In the genomic region with DNA sequence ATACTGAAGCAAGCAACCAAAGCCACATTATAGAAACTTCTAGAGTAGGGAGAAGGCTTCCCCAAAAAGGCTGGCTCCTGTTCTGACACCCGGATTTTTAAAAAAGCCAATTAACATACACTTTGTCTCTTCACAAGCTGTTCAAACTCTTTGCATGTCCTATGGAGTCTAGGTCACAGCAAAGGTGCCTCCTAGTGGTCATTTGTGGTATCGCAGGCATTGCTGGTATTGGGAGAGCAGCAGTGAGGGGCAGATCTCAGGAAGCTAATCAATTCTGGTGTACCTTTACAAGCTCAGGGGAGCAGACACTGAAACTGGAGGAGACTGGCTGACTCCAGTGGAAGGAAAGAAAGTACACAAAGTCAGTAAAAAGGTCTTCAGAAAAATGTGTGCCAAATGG, we compare ENCODE assay signal across 9 mouse cellular contexts. TPM values are rescaled to one million over a fixed set of nuclear protein-coding genes. Genes with fewer than 3 reads are reported as not detected.
DNase-seq lines count a peak whose midpoint lies in the region; ATAC-seq and TF ChIP-seq lines count a peak whose summit lies in the region.
"Had no signal": no experiment of that assay in that cellular context is flagged by ENCODE, and none has a peak within 500 bp of the region (broad histone marks: within the 10 kb centered on the region; RNA-seq: fewer than 3 reads in every experiment).

No protein-coding gene starts in this region.

- no peak overlapping the region for H3K4me3 ChIP-seq in ES-Bruce4 (ENCODE audit: low read depth, low read length)
- no peak overlapping the region for H3K4me3 ChIP-seq in forebrain, embryonic 11.5 days (ENCODE audit: low read depth, low read length)
- no peak overlapping the region for H3K4me3 ChIP-seq in liver, postnatal 0 days (ENCODE audit: low read depth, low read length)
- H3K4me3 ChIP-seq in neural tube, embryonic 14.5 days (ENCODE audit: low read depth, low read length) = no peak overlapping the region
- no peak overlapping the region for H3K4me3 ChIP-seq in testis, adult 2 months (ENCODE audit: control insufficient read depth, low read depth, low read length)

- no peak overlapping the region for H3K9ac ChIP-seq in ES-Bruce4 (ENCODE audit: low read depth, poor library complexity, severe bottlenecking)
- no peak overlapping the region for H3K9ac ChIP-seq in forebrain, embryonic 11.5 days (ENCODE audit: low read length)
- no peak overlapping the region for H3K9ac ChIP-seq in liver, postnatal 0 days (replicated peaks)
- no peak overlapping the region for H3K9ac ChIP-seq in neural tube, embryonic 14.5 days (replicated peaks; ENCODE audit: low read depth, low read length)

- TF ChIP-seq EP300 in ES-Bruce4 (IDR thresholded peaks at IDR 0.05; ENCODE audit: insufficient read depth, low read depth, low read length) = no peak
- no peak for TF ChIP-seq EP300 in liver, postnatal 0 days (IDR thresholded peaks at IDR 0.05; ENCODE audit: low read depth)

- DNase-seq in c-Kit-negative CD71-positive TER-119-positive erythroid progenitor cells, embryonic 14.5 days (ENCODE audit: low read depth, low spot score) = peak; percentile 60
- peak; percentile 91 for DNase-seq in forebrain, embryonic 11.5 days (ENCODE audit: low spot score)
- DNase-seq in heart, postnatal 14 days = peak; percentile 85 to 94
- DNase-seq in kidney, postnatal 36 days = peak; percentile 80 to 95
- peak; percentile 85 for DNase-seq in liver, postnatal 0 days

- H3K27me3 ChIP-seq in ES-Bruce4 (ENCODE audit: control insufficient read depth, insufficient read depth, low read length, poor library complexity, severe bottlenecking) = no peaks in the 10 kb centered on the region
- no peaks in the 10 kb centered on the region for H3K27me3 ChIP-seq in forebrain, embryonic 11.5 days (ENCODE audit: control insufficient read depth, insufficient read depth, low read length)
- no peaks in the 10 kb centered on the region for H3K27me3 ChIP-seq in liver, postnatal 0 days (ENCODE audit: insufficient read depth, low read length)
- H3K27me3 ChIP-seq in neural tube, embryonic 14.5 days (ENCODE audit: control insufficient read depth, insufficient read depth, low read length) = no peaks in the 10 kb centered on the region
- H3K27me3 ChIP-seq in testis, adult 2 months (ENCODE audit: control insufficient read depth, insufficient read depth, low read length) = no peaks in the 10 kb centered on the region

- TF ChIP-seq CTCF in ES-Bruce4 (IDR thresholded peaks at IDR 0.05; ENCODE audit: low read depth, low read length) = peak; percentile 68
- peak; percentile 95 for TF ChIP-seq CTCF in liver, postnatal 0 days (IDR thresholded peaks at IDR 0.05; ENCODE audit: low read depth)
- TF ChIP-seq CTCF in testis, adult 2 months (IDR thresholded peaks at IDR 0.05; ENCODE audit: control insufficient read depth, insufficient read depth, insufficient replicate concordance, low read depth, low read length) = peak; percentile 68; the same call in 1 of the 2 replicates

- no peak overlapping the region for H3K4me2 ChIP-seq in forebrain, embryonic 11.5 days (ENCODE audit: low read depth, low read length, severe bottlenecking)
- no peak overlapping the region for H3K4me2 ChIP-seq in liver, postnatal 0 days (ENCODE audit: low read depth, low read length)
- H3K4me2 ChIP-seq in neural tube, embryonic 14.5 days (ENCODE audit: low read depth, low read length) = no peak overlapping the region

- H3K27ac ChIP-seq in ES-Bruce4 (ENCODE audit: insufficient read depth, low read length) = no peak overlapping the region
- no peak overlapping the region for H3K27ac ChIP-seq in forebrain, embryonic 11.5 days (ENCODE audit: low read depth, low read length)
- H3K27ac ChIP-seq in liver, postnatal 0 days (ENCODE audit: low read depth) = no peak overlapping the region
- no peak overlapping the region for H3K27ac ChIP-seq in neural tube, embryonic 14.5 days (ENCODE audit: low read depth, low read length)
- H3K27ac ChIP-seq in testis, adult 2 months (ENCODE audit: control insufficient read depth, insufficient read depth, low read depth, low read length) = no peak overlapping the region

- no peaks in the 10 kb centered on the region for H3K9me3 ChIP-seq in ES-Bruce4 (replicated peaks; ENCODE audit: control insufficient read depth, insufficient read depth, low read length, poor library complexity, severe bottlenecking)
- H3K9me3 ChIP-seq in forebrain, embryonic 11.5 days (ENCODE audit: control insufficient read depth, low read length) = no peaks in the 10 kb centered on the region
- H3K9me3 ChIP-seq in liver, postnatal 0 days (ENCODE audit: low read length) = no peaks in the 10 kb centered on the region
- H3K9me3 ChIP-seq in neural tube, embryonic 14.5 days (ENCODE audit: control insufficient read depth, low read length) = no peaks in the 10 kb centered on the region

- no peak for TF ChIP-seq POLR2A in ES-Bruce4 (IDR thresholded peaks at IDR 0.05; ENCODE audit: insufficient read depth, low read length)
- TF ChIP-seq POLR2A in testis, adult 2 months (IDR thresholded peaks at IDR 0.05; ENCODE audit: control insufficient read depth, low read depth, low read length) = no peak

- 4% methylated on average over 2 of the region's 2 CpGs for WGBS in forebrain, embryonic 11.5 days
- 12% methylated on average over 2 of the region's 2 CpGs for WGBS in liver, postnatal 0 days (ENCODE audit: insufficient replicate concordance)
- WGBS in neural tube, embryonic 14.5 days = 4% methylated on average over 2 of the region's 2 CpGs

- intact Hi-C loops in heart, postnatal 14 days (cut with DNase I) = loop anchor here (2.0 kb wide), 1 partner anchor 48 kb away; no protein-coding TSS in a partner anchor

- H3K36me3 ChIP-seq in ES-Bruce4 (ENCODE audit: control insufficient read depth, insufficient read depth, low read length, poor library complexity, severe bottlenecking) = peaks cover 26% of the 10 kb centered on the region
- no peaks in the 10 kb centered on the region; the same call in 1 of the 2 replicates for H3K36me3 ChIP-seq in forebrain, embryonic 11.5 days (ENCODE audit: control insufficient read depth, insufficient read depth, low read length)
- H3K36me3 ChIP-seq in liver, postnatal 0 days (replicated peaks; ENCODE audit: insufficient read depth, low read length) = peaks cover 74% of the 10 kb centered on the region
- peaks cover 26% of the 10 kb centered on the region for H3K36me3 ChIP-seq in neural tube, embryonic 14.5 days (ENCODE audit: control insufficient read depth, insufficient read depth, low read length)
- H3K36me3 ChIP-seq in testis, adult 2 months (ENCODE audit: control insufficient read depth, insufficient read depth, low read length) = peaks cover 6% of the 10 kb centered on the region

- peaks cover 2% of the 10 kb centered on the region for H3K4me1 ChIP-seq in ES-Bruce4 (ENCODE audit: control insufficient read depth, insufficient read depth, low read length)
- H3K4me1 ChIP-seq in forebrain, embryonic 11.5 days (replicated peaks; ENCODE audit: control insufficient read depth, insufficient read depth, low read length) = no peaks in the 10 kb centered on the region
- no peaks in the 10 kb centered on the region for H3K4me1 ChIP-seq in liver, postnatal 0 days (ENCODE audit: insufficient read depth)
- H3K4me1 ChIP-seq in neural tube, embryonic 14.5 days (ENCODE audit: control insufficient read depth, insufficient read depth, low read length) = no peaks in the 10 kb centered on the region
- no peaks in the 10 kb centered on the region for H3K4me1 ChIP-seq in testis, adult 2 months (ENCODE audit: control insufficient read depth, insufficient read depth, low read length)

- peak; percentile 70 for ATAC-seq in forebrain, embryonic 11.5 days (replicated peaks; ENCODE audit: low FRiP score)
- ATAC-seq in liver, postnatal 0 days = 0 out of 2 replicates have a peak, but pooled peaks have one; percentile 45
- peak; percentile 85; the same call in 1 of the 2 replicates for ATAC-seq in neural tube, embryonic 14.5 days (ENCODE audit: low read depth)

RNA-seq across cellular contexts. Expression of a gene that starts 6.2 kb away (rescaled TPM):
- not detected in 2 replicates for polyA plus RNA-seq in ES-Bruce4 (2011; ENCODE audit: insufficient read depth, insufficient read length, low read depth, missing spikeins)
- not detected in 2 replicates for polyA plus RNA-seq in forebrain, embryonic 11.5 days (2014; fragmentation: Nextera tagmentation; extraction: Ambion mirVana)
- total RNA-seq in heart, postnatal 14 days (2021) = not detected
- polyA plus RNA-seq in liver, postnatal 0 days (2015; fragmentation: Nextera tagmentation; extraction: Ambion mirVana) = not detected in 2 replicates
- not detected in 2 replicates for polyA plus RNA-seq in neural tube, embryonic 14.5 days (2014; fragmentation: Nextera tagmentation; extraction: Ambion mirVana)
- polyA plus RNA-seq in testis, adult 2 months (2012; rRNA removed) = not detected in 2 replicates
- polyA plus RNA-seq: gonadal fat pad, adult 2 months had no signal

RNA-seq across cellular contexts. Expression of a gene that starts 8.3 kb away (rescaled TPM):
- polyA plus RNA-seq in ES-Bruce4 (2011; ENCODE audit: insufficient read depth, insufficient read length, low read depth, missing spikeins) = 31.3 and 35.7 TPM in 2 replicates
- 51.4 and 51.9 TPM in 2 replicates for polyA plus RNA-seq in forebrain, embryonic 11.5 days (2014; fragmentation: Nextera tagmentation; extraction: Ambion mirVana)
- 10 to 100 TPM; 58.7 to 63.1 TPM for total RNA-seq in heart, postnatal 14 days (2021)
- polyA plus RNA-seq in liver, postnatal 0 days (2015; fragmentation: Nextera tagmentation; extraction: Ambion mirVana) = 24.8 and 28.9 TPM in 2 replicates
- polyA plus RNA-seq in neural tube, embryonic 14.5 days (2014; fragmentation: Nextera tagmentation; extraction: Ambion mirVana) = 51.4 and 57.5 TPM in 2 replicates
- 164 and 167 TPM in 2 replicates for polyA plus RNA-seq in testis, adult 2 months (2012; rRNA removed)

RNA-seq across cellular contexts. Expression of a gene that starts 45.3 kb away (rescaled TPM):
- polyA plus RNA-seq in ES-Bruce4 (2011; ENCODE audit: insufficient read depth, insufficient read length, low read depth, missing spikeins) = 0.49 TPM in 1 of 2 replicates, not detected in the other
- 8.5 and 11.2 TPM in 2 replicates for polyA plus RNA-seq in forebrain, embryonic 11.5 days (2014; fragmentation: Nextera tagmentation; extraction: Ambion mirVana)
- 10 to 100 TPM; 20.7 to 20.9 TPM for total RNA-seq in heart, postnatal 14 days (2021)
- polyA plus RNA-seq in liver, postnatal 0 days (2015; fragmentation: Nextera tagmentation; extraction: Ambion mirVana) = 5.2 and 6.1 TPM in 2 replicates
- 12.3 and 12.8 TPM in 2 replicates for polyA plus RNA-seq in neural tube, embryonic 14.5 days (2014; fragmentation: Nextera tagmentation; extraction: Ambion mirVana)
- polyA plus RNA-seq in testis, adult 2 months (2012; rRNA removed) = 7.6 and 8.3 TPM in 2 replicates
